Mouse (Mus musculus) pancreas, adult 10 weeks (tissue): ENCODE data around the gene Gm5624. TPM values are rescaled to one million over a fixed set of nuclear protein-coding genes. Genes with fewer than 3 reads are reported as not detected.

ENCODE experiments used
- polyA plus RNA-seq: library from polyadenylated mRNA; stranded (reverse); fragments of 350-450 nt; fragmentation: Illumina TruSeq; extraction: RNeasy Lipid Tissue Mini Kit (QIAGEN cat#74804); gene quantifications from one replicate; pipeline ENCODE4 v1.2.3, GENCODE M21; 2015; ENCODE audit warnings: low read depth, low replicate concordance; ENCODE audit not compliant: insufficient read depth

Gene Gm5624
- not detected for polyA plus RNA-seq

DNA sequence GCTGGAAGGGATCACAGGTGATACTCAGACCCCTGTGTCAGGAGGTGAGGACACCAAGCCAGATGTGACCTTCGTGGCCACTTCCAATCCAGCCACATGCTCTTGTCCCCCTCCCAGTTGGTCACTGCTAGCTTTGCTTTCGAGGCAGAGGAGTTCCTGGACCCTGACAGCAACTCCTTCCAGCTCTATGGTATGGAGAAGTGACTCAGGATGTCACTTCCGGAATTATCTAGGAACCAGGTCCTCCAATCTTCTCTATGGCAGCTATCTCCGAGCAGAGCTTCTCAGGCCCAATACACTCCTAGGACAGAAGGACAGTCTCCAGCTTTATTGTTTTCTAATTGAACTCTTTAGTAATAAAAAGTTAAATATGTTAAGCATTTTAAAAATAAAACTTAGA, at the start of gene Gm5624:
Gm5624 (minus strand) TSS at position 202 of the 400 bp plus-strand sequence.

GRCm38 (mm10) chr14:44582853-44583252, 44.9 kb downstream of the Gm5624 start, which contains the start of gene Gm8247:
Gm8247 (plus strand) TSS chr14:44583153.

GRCm38 (mm10) chr14:44517976-44518375, 109.8 kb downstream of the Gm5624 start, which contains the start of gene Gm17093:
Gm17093 (plus strand) TSS chr14:44518276.

Other genes starting within 250 kb of the Gm5624 start
- gene Gm3371, start 217.2 kb downstream of the Gm5624 start, polyA plus RNA-seq, result not detected
- gene Gm8232, start 194.3 kb downstream of the Gm5624 start, polyA plus RNA-seq, result not detected
- not detected for gene BC061237, start 135.5 kb downstream of the Gm5624 start, polyA plus RNA-seq
- gene Gm17093, start 109.7 kb downstream of the Gm5624 start, polyA plus RNA-seq, result not detected
- not detected for gene Gm8247, start 44.8 kb downstream of the Gm5624 start, polyA plus RNA-seq
- not detected for gene Gm8257, start 78.5 kb upstream of the Gm5624 start, polyA plus RNA-seq
- not detected for gene Gm8267, start 122.4 kb upstream of the Gm5624 start, polyA plus RNA-seq
- gene Ptgdr, start 231.4 kb upstream of the Gm5624 start, polyA plus RNA-seq, result not detected